Mouse (Mus musculus) brain, embryonic 14.5 days (tissue): ENCODE measurements around the gene Thsd4. TPM values are rescaled to one million over a fixed set of nuclear protein-coding genes. Genes with fewer than 3 reads are reported as not detected.

ENCODE experiments used
- DNase-seq: peaks from one replicate; pipeline ENCODE4 v3.0.0-alpha.2; 2011; ENCODE audit warnings: low read depth
- CTCF ChIP-seq: fragments of 200-500 bp; IDR thresholded peaks from 2 replicates; pipeline ENCODE4 v1.5.1; 2012; ENCODE audit warnings: inconsistent platforms, mild to moderate bottlenecking, moderate library complexity, borderline replicate concordance; ENCODE audit not compliant: insufficient read depth, insufficient read length; ENCODE audit errors: extremely low read depth
- POLR2A ChIP-seq: fragments of 200-500 bp; IDR thresholded peaks from 2 replicates; pipeline ENCODE4 v1.6.1; 2012; ENCODE audit warnings: mild to moderate bottlenecking, inconsistent platforms, borderline replicate concordance; ENCODE audit not compliant: poor library complexity, insufficient read depth, insufficient read length, severe bottlenecking; ENCODE audit errors: extremely low read depth
- polyA plus RNA-seq: library from polyadenylated mRNA; depleted of rRNA; stranded (reverse); fragments of >200 nt; gene quantifications from 2 replicates; pipeline ENCODE4 v1.2.3, GENCODE M21; 2012

The Thsd4 gene
- polyA plus RNA-seq, 1 experiment, result 7.9 TPM

DNA sequence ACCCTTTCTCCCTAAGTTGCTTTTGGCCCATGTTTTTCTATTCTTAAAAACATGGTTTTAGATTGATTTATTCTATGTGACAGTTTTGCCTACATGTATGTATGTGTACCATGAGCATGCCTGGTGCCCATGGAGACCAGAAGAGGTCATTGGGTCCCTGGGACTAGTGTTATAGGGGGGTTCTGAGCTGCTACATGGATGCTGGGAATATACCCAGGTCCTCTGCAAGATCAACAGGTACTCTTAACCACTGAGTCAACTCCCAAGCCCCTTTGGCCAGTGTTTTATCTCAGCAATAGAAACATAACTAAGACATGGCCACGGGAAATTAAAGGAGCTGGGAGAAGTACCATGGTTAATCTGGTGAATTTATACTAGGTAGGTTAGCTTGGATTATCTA lies 371.3 kb downstream of the Thsd4 start:
- DNase-seq, result no peak
- TF ChIP-seq POLR2A (no peak), CTCF (no peak)

DNA sequence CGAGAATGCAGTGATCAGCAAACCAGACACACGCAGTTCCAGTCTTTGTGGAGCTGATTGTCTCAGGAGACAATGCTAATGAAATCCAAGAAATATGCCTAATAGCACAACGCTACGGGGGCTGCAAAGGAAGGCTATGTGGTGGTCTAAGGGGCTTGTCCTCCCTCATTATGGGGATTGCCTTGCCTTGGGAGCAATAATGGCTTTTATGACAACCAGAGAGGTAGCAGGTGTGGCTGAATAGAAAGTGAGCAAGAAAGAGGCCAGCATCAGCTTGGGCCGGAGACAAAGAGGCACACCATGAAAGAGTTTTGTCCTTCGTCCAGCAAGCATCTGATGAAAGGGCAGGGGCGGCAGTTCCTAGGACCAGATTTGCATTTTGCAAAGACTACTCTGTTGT lies 372.9 kb downstream of the Thsd4 start:
- TF ChIP-seq POLR2A, result no peak
- no peak for TF ChIP-seq CTCF
- DNase-seq, result peak; percentile 74

DNA sequence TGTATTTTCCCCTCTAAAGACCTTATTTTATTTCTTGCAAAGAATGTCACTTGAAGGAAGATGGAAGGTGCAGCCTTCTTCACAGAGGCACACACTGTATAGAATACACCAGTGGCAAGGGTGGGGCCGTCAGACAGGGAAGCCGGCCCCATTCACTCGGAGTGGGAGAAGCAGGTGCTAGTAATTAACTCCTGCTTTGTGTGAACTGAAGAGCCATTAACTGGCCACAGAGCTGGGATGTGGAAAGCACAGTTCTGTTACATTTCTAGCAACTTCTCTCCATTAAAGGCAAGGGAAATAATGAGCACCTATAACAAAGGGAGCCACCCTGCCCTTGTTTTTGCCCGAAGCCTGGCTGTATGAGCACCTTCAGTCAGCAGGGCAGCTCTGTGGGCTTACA lies 374.4 kb downstream of the Thsd4 start:
- TF ChIP-seq POLR2A (no peak), CTCF (no peak)
- peak; percentile 51 for DNase-seq

DNA sequence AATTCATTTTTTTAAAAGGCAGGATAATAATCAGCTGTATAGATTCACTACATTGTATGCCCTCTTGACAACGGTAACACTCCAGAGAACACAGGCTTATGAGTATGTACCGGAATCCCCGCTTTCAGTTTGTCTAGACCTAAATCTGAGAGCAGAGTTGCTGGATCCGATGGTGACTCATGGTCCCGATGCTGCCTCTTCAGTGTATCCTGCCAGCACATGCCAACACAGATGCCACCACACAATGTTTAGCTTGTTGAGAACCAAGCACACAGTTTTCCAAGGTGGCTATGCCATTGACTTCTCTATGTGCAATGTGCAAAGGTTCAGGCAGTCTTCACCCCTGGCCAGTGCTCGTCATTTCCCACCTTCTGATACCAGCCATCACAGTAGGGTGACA lies 378.0 kb downstream of the Thsd4 start:
- TF ChIP-seq CTCF, result no peak
- TF ChIP-seq POLR2A, result no peak
- no peak for DNase-seq

DNA sequence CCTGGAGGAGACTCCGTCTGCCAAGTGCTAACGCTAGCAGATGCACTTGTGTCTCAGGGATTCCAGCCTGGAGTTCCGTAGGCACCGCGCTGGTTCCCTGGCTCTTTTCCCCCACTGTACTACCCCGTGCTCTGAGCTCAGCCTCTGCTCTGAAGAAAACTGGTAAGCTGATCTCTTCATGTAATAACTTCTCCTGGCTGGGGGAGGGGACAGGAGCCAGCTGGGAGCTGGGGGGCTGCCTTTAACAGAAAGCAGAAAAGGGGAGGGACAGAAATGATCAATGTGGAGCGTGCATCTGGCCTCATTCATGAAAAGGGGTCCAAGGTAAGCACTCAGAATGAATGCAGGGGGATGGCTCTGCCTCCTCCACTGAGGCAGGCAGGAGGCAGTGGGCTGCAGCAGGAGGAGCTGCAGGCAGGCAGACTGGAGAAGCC lies 380.7 kb downstream of the Thsd4 start:
- DNase-seq, result peak; percentile 64
- TF ChIP-seq CTCF, result no peak
- no peak for TF ChIP-seq POLR2A

DNA sequence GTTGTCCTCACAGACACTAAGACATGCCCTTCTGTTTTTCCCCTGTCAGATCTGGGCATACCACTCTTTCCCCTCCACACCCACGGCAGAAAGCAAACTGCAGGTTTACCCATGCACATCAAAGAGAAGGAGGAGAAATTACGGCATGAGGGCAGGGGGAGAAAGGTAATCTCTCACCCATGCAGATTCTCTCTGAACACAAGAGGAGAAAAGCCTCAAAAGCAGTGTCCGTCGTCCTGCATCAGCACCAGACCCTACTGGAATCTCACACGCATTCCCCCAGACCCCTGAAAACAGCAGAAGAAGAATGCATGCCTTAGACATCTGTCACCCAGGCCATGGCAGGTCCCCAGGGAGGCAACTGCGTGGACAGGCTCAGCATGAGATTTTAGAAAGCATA lies 381.4 kb downstream of the Thsd4 start:
- TF ChIP-seq CTCF (no peak), POLR2A (no peak)
- no peak for DNase-seq

DNA sequence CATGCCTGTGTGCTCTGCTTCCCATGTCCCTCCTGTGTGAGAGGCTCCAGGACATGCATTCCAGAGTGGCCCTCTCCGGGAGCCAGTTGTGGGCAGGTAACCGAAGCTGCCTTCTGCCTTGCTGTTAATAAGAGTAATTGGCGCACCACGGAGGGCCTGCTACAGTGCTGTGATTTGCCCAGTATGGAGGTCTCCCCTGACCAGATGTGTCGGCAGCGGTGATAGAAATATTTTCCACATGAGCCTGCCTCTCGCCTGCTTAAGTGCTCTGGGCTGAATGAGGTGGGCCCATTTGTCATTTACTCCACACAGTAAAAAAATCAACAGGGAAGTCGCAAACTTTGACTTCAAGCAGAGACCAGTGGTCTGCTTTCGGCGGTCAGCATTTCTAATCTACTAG lies 382.4 kb downstream of the Thsd4 start:
- TF ChIP-seq POLR2A (no peak), CTCF (no peak)
- no peak for DNase-seq

DNA sequence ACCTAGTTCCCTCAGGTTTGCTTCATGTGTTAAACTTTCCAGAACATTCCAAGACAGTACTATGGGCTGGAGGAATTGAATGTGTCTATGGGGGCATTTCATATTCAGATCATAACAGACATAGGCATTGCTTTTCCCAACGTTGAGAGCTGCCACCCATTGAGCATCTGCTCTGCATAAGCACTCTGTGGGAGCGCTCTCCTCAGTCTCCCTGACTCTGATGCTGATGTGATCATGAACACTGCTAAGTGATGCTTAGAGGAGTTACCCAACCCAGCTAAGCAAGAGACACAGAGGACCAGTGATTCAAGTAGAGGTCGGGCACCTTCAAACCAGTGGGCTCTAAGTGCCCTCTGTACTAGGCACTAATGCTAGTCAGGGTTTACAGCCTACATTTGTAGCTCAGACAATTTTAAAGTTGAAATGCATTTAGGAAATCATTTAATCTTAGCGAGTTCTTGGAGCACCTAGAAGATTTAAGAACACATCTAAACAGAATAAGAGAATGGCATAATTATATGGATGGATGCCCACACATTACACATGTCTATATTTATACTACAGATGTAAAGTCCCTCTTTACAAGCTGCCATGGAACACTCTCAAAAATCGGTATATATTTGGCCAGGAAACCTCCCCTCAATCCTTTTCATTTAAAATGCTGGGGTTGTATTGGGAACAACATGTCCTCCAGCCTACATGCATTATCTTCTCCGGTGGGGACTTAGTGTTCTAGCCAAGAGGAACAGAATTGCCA lies 392.4 kb downstream of the Thsd4 start:
- no peak for DNase-seq
- no peak for TF ChIP-seq POLR2A
- no peak for TF ChIP-seq CTCF

DNA sequence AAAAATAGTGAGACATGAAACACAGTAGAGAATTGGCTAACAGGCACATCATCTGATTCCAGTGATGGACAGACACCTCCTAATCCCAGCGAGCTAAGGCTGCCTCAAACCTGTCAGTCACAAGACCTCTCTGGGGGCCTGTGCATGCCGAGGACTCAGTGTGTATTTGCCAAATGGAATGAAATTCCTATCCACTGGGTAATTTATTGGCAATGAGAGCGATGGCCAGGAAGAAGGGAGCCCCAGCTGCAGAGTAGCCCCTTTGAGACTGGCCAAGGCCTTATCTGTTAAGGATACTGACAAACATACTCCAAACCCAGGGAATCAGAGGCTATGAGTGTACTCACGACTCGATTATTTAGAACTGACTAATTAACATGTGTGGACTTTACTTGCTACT lies 394.9 kb downstream of the Thsd4 start:
- no peak for DNase-seq
- TF ChIP-seq CTCF (no peak), POLR2A (no peak)

DNA sequence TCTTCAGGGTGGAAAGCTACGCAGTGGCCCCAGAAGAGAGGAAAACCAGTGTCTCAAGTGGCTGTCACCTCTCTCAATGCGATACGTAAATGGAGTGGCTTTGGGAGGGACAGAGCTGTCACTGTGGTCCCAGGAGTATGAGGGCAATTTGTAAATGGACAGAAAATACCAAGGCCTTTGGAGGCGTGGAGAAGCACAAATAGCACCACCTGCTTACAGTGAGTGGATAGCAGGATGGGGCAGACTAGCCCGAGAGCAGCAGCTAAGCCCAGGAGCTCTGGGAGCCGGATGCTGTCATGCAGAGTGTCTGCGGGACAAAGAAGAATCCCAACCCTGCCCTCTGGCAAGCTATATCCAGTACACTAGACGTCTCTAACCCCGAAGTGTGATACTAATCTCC lies 397.7 kb downstream of the Thsd4 start:
- TF ChIP-seq CTCF (no peak), POLR2A (no peak)
- DNase-seq, result peak; percentile 31

DNA sequence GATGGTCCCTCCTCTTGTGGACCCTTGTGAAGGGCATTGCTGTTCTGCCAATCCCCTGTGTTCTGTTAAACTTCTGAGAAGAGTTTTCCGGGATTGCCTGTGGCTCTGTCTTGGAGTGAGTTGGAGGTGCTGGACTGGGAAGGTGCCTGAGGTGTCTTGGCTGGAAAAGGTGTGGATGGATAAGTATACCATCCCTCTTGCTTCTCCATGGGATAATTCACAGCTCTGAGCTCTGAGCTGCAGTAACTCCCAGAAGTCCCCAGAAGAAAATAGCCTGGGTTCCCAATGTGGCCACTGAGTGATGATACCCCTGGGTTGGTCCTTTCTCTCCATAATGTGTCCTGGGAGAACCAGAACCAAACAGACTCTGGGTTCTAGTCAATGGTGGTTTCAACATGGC lies 398.8 kb downstream of the Thsd4 start:
- TF ChIP-seq CTCF, result no peak
- TF ChIP-seq POLR2A, result no peak
- no peak for DNase-seq

DNA sequence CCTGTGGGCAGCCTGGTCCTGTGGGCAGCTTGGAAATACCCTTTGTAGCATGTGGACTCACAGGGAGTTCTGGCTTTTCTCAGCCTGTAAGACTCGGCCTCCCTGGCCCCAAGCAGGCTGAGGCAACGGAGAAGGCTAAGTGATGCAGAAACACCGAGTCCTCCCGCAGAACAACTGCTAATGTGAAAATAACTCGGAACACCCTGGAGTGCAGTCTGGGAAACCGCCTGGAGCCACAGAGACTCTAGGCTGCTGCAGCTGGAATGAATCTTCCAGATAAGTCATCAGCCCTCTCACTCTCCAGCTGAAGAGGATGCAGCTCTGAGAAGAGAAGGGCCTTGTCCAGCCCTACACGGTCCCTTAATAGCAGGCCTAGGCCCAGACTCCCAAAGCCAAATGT lies 402.0 kb downstream of the Thsd4 start:
- TF ChIP-seq POLR2A (no peak), CTCF (no peak)
- DNase-seq, result peak; percentile 13
